Mouse (Mus musculus): ENCODE measurements at regions not wholly inside any gene's neighbourhood (a gene's known extent, or its start where the extent isn't known, plus 50 kb on each side); places are given as distances from the start of the nearest gene placed in this dataset.

DNA sequence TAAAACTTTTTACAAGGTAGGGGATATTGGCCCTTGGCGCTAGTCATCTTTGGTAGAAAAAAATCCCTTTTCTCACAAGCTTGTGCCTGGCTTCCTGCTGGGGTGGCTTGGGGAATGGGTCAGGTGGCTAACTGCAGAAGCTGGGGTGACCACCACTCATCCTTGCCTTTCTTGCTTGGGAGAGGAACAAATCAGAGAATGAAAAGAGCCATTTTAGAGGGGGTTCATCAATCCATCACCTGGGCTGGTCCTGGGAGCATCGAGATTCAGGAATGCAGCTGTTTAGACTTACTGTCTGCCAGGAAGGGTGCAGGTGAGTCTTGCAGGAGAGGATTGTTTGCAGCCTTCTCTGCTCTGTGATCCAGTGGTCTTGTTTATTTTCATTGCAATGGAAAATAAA lies 52.2 kb upstream of the Comtd1 start:
- no peak for ATAC-seq (ENCODE audit: insufficient number of reproducible peaks, insufficient read depth, low FRiP score, low read depth)
- H3K9me3 ChIP-seq (ENCODE audit: control insufficient read depth, low read depth, low read length): no peaks in the 10 kb centered on the region
- H3K36me3 ChIP-seq (ENCODE audit: control insufficient read depth, insufficient read depth, low read length): no peaks in the 10 kb centered on the region
- 58% methylated on average over 2 of the region's 2 CpGs for WGBS
- H3K9ac ChIP-seq (replicated peaks; ENCODE audit: low read depth, low read length): no peak overlapping the region
- no peak overlapping the region for H3K4me3 ChIP-seq (ENCODE audit: low read depth, low read length)
- no peak overlapping the region for H3K27ac ChIP-seq (ENCODE audit: low read length)
- no peaks in the 10 kb centered on the region for H3K27me3 ChIP-seq (ENCODE audit: control insufficient read depth, insufficient read depth, low read length)
- peaks cover 28% of the 10 kb centered on the region for H3K4me1 ChIP-seq (ENCODE audit: control insufficient read depth, insufficient read depth, low read length)
- H3K4me2 ChIP-seq (replicated peaks; ENCODE audit: low read depth, low read length): no peak overlapping the region

DNA sequence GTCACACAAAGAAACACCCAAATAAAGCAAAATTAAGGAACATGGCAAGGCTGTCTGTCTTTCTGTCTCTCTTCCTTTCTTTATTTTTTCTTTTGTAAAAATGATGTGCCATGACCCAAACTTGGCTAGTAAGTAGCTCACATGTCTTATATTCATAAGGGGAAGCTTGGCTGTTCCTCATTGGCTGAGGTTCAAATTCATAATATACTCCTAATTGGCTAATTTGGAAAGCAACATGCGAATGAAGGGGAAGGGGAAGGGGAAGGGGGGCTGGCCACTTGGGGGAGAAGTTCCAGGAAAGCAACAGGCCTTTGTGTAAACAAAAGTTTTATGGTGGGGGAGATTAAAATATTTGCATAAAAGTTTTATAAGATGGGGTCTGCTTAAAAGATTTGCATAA lies 51.7 kb upstream of the Comtd1 start:
- Histone ChIP-seq H3K4me1 (ENCODE audit: control insufficient read depth, insufficient read depth, low read length) (peaks cover 28% of the 10 kb centered on the region), H3K9me3 (ENCODE audit: control insufficient read depth, low read depth, low read length) (no peaks in the 10 kb centered on the region), H3K4me2 (replicated peaks; ENCODE audit: low read depth, low read length) (no peak overlapping the region), H3K36me3 (ENCODE audit: control insufficient read depth, insufficient read depth, low read length) (no peaks in the 10 kb centered on the region), H3K4me3 (ENCODE audit: low read depth, low read length) (no peak overlapping the region), H3K27me3 (ENCODE audit: control insufficient read depth, insufficient read depth, low read length) (no peaks in the 10 kb centered on the region), H3K27ac (ENCODE audit: low read length) (no peak overlapping the region), H3K9ac (replicated peaks; ENCODE audit: low read depth, low read length) (no peak overlapping the region)
- ATAC-seq (ENCODE audit: insufficient number of reproducible peaks, insufficient read depth, low FRiP score, low read depth): no peak
- 68% methylated on average over 1 of the region's 1 CpGs for WGBS

Data from stomach, embryonic 14.5 days (tissue).